Mouse (Mus musculus) spleen, postnatal 36 days (tissue): ENCODE measurements around the gene 2210016F16Rik.
"Not testable (repeated sequence)": the region's sequence is repeated elsewhere in the genome, so short reads cannot be mapped to it uniquely, and the experiment has no call there.

Experiments used
- DNase-seq, 2 experiments: peaks; one replicate each; pipeline ENCODE4 v3.0.0; 2022; ENCODE audit warnings: low spot score in 2 of 2, mixed read lengths in 1 of 2

2210016F16Rik gene

GRCm38 (mm10) chr13:58384779-58385546, at the start of gene 2210016F16Rik:
2210016F16Rik (minus strand) TSS chr13:58385225.
- DNase-seq: peak; percentile 58 to 60

GRCm38 (mm10) chr13:58423061-58423660, 38.1 kb upstream of the 2210016F16Rik start:
- DNase-seq: no peak

- no peak for DNase-seq
These were observed 37.2 kb upstream of the 2210016F16Rik start for GRCm38 (mm10) chr13:58422242-58422641.

- DNase-seq: no peak
These were observed 36.0 kb upstream of the 2210016F16Rik start for GRCm38 (mm10) chr13:58421026-58421425.

GRCm38 (mm10) chr13:58419266-58419665, 34.2 kb upstream of the 2210016F16Rik start:
- peak in 1 of 2 experiments; percentile 20 for DNase-seq

- peak; percentile 56 to 59 for DNase-seq
These were observed 33.6 kb upstream of the 2210016F16Rik start for GRCm38 (mm10) chr13:58418656-58419055.

GRCm38 (mm10) chr13:58415838-58416237, 30.8 kb upstream of the 2210016F16Rik start:
- DNase-seq: no peak

GRCm38 (mm10) chr13:58415374-58415773, 30.3 kb upstream of the 2210016F16Rik start:
- no peak for DNase-seq

- DNase-seq: no peak
These were observed 26.0 kb upstream of the 2210016F16Rik start for GRCm38 (mm10) chr13:58411073-58411472.

- not testable (repeated sequence) for DNase-seq
These were observed 18.2 kb upstream of the 2210016F16Rik start, which contains the start of gene Hnrnpk for GRCm38 (mm10) chr13:58403243-58403642. Hnrnpk (minus strand) TSS chr13:58403343.

- DNase-seq: no peak
These were observed 17.7 kb upstream of the 2210016F16Rik start for GRCm38 (mm10) chr13:58402744-58403110.

GRCm38 (mm10) chr13:58402003-58402743, 17.1 kb upstream of the 2210016F16Rik start, which contains the start of gene Rmi1:
Rmi1 (plus strand) TSS chr13:58402248.
- DNase-seq: peak; percentile 95 to 96

- peak; percentile 75 to 80 for DNase-seq
These were observed 16.3 kb upstream of the 2210016F16Rik start for GRCm38 (mm10) chr13:58401135-58402002.

GRCm38 (mm10) chr13:58400576-58400975, 15.6 kb upstream of the 2210016F16Rik start:
- DNase-seq: no peak

GRCm38 (mm10) chr13:58397651-58398050, 12.6 kb upstream of the 2210016F16Rik start:
- no peak for DNase-seq

GRCm38 (mm10) chr13:58394392-58394791, 9.4 kb upstream of the 2210016F16Rik start:
- not testable (repeated sequence) for DNase-seq

GRCm38 (mm10) chr13:58389324-58389951, 4.4 kb upstream of the 2210016F16Rik start:
- no peak for DNase-seq

- DNase-seq: no peak
These were observed 3.4 kb upstream of the 2210016F16Rik start for GRCm38 (mm10) chr13:58388379-58388778.

GRCm38 (mm10) chr13:58387948-58388347, 2.9 kb upstream of the 2210016F16Rik start:
- peak; percentile 66 to 73 for DNase-seq

- no peak for DNase-seq
These were observed 509 bp upstream of the 2210016F16Rik start for GRCm38 (mm10) chr13:58385547-58385920.

- DNase-seq: no peak
These were observed 654 bp downstream of the 2210016F16Rik start for GRCm38 (mm10) chr13:58384371-58384770.
